Mouse (Mus musculus): Measurements from ENCODE around the gene Cand1.

The Cand1 gene

DNA sequence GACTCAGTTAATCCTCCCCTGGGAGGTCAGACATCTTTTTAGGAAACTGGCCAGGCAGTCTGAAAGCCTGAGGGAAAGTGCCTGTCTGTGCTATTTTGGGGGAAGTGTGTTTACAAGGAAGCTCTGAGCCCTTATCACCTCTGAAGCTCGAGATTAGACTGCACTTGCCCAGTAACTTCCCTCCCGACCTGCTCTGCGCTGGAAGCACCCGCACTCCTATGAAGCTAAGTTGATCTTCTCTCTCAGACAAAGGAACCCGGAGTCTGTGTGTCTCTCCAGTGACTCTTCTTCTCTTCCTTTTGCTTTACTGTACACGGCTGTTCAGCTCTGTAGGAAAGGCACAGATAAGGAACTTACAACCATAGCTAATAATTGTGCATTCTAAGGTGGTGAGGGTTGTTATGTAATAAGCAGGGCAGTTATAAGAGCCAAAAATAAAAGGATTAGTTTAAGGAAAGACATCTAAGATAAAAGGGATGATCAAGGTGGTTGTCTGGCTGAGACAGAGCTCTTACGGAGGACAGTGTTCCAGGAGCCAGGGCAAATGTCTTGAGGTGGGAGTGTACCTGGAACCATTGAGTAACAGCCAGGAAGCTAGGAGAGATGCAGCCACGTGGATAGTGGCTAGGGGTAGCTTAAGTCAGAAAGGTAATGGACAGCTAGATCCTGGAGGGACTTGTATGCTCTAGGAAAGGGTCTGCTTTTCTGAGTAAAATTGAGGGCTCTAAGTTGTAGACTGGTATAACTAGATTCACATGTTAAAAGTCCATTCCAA, 47.1 kb downstream of the Cand1 start:
- no peaks in the 10 kb centered on the region for H3K36me3 ChIP-seq (ENCODE audit: control insufficient read depth, insufficient read depth, low read length, poor library complexity, severe bottlenecking)
- no peaks in the 10 kb centered on the region; the same call in 1 of the 2 replicates for H3K27me3 ChIP-seq (ENCODE audit: control insufficient read depth, insufficient read depth, low read length, poor library complexity, severe bottlenecking)
- DNase-seq (ENCODE audit: low read depth, low spot score), result no peak

GRCm38 (mm10) chr10:119187720-119188119, 52.1 kb downstream of the Cand1 start:
- H3K27me3 ChIP-seq (ENCODE audit: control insufficient read depth, insufficient read depth, low read length, poor library complexity, severe bottlenecking), result no peaks in the 10 kb centered on the region
- DNase-seq (ENCODE audit: low read depth, low spot score), result no peak
- H3K36me3 ChIP-seq (ENCODE audit: control insufficient read depth, insufficient read depth, low read length, poor library complexity, severe bottlenecking), result no peaks in the 10 kb centered on the region

- no peak for DNase-seq (ENCODE audit: low read depth, low spot score)
- no peaks in the 10 kb centered on the region for H3K27me3 ChIP-seq (ENCODE audit: control insufficient read depth, insufficient read depth, low read length, poor library complexity, severe bottlenecking)
- H3K36me3 ChIP-seq (ENCODE audit: control insufficient read depth, insufficient read depth, low read length, poor library complexity, severe bottlenecking), result no peaks in the 10 kb centered on the region
Observed at GRCm38 (mm10) chr10:119169656-119170055, 70.2 kb downstream of the Cand1 start.

GRCm38 (mm10) chr10:119169237-119169636, 70.6 kb downstream of the Cand1 start:
- DNase-seq (ENCODE audit: low read depth, low spot score), result no peak
- Histone ChIP-seq H3K36me3 (ENCODE audit: control insufficient read depth, insufficient read depth, low read length, poor library complexity, severe bottlenecking) (no peaks in the 10 kb centered on the region), H3K27me3 (ENCODE audit: control insufficient read depth, insufficient read depth, low read length, poor library complexity, severe bottlenecking) (no peaks in the 10 kb centered on the region)

DNA sequence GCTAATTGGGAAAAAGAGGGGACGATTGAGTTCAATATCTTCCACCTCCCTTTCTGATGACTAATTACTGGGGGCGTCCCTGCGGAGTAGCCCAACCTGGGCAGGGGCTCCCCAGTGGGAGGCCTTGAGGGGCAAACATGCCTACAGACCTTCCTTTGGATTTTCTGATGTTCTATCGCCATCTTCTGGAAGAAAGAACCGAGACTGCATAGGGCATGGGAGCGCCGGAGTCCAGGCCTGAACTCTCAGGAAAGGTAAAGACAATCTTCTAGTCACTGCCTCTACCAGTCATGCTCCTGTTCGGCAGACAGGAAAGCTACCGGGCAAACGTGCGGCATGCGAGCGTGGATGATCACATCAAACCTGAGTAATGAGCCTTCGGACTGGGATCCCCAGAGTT, 71.1 kb downstream of the Cand1 start:
- DNase-seq (ENCODE audit: low read depth, low spot score), result no peak
- H3K36me3 ChIP-seq (ENCODE audit: control insufficient read depth, insufficient read depth, low read length, poor library complexity, severe bottlenecking), result no peaks in the 10 kb centered on the region
- no peaks in the 10 kb centered on the region for H3K27me3 ChIP-seq (ENCODE audit: control insufficient read depth, insufficient read depth, low read length, poor library complexity, severe bottlenecking)

GRCm38 (mm10) chr10:119167858-119168257, 72.0 kb downstream of the Cand1 start:
- Histone ChIP-seq H3K36me3 (ENCODE audit: control insufficient read depth, insufficient read depth, low read length, poor library complexity, severe bottlenecking) (no peaks in the 10 kb centered on the region), H3K27me3 (ENCODE audit: control insufficient read depth, insufficient read depth, low read length, poor library complexity, severe bottlenecking) (no peaks in the 10 kb centered on the region)
- DNase-seq (ENCODE audit: low read depth, low spot score), result no peak

DNA sequence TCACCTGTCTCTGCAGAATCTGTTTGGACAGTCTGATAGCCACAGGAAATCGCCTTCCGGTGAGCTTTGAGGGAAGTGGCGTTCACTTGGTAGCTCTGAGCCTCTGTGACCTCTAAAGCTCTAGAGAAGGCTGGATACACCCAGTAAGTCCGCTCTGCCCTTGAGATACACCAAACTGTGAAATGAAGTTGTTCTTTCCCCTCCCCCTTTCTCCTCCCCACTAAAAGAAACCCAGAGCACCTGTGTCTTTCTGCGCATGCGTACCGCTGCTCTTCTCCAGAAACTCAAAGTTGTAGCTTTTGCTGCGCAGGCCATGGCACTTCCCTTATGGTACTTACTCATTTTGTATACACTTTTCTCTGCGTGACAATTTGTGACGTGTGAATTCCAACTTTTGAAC, 74.8 kb downstream of the Cand1 start:
- no peak for DNase-seq (ENCODE audit: low read depth, low spot score)
- no peaks in the 10 kb centered on the region for H3K36me3 ChIP-seq (ENCODE audit: control insufficient read depth, insufficient read depth, low read length, poor library complexity, severe bottlenecking)
- no peaks in the 10 kb centered on the region for H3K27me3 ChIP-seq (ENCODE audit: control insufficient read depth, insufficient read depth, low read length, poor library complexity, severe bottlenecking)

DNA sequence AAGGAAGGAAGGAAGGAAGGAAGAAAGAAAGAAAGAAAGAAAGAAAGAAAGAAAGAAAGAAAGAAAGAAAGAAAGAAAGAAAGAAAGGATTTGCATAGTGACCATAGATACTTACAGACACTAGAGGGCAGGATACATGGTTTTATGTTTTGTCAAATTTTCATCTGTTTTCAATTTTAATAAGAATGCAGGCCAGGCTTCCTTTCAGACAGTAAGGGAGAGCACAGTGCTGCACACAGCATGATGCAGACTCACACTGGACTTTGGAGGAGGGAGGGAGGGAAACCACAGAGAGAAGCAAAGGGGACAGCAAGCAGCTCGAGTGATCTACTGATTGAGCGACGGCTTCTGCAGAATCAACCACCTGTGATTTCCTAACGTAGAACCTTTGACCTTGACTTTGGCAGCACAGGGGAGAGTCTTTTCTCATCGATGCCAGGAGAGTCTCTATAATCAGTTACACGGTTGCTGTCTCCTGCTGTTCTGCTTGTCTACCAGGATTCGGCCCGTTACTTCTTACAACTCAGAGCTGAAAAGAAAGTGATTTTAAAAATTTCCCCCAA, 78.0 kb downstream of the Cand1 start:
- no peaks in the 10 kb centered on the region for H3K27me3 ChIP-seq (ENCODE audit: control insufficient read depth, insufficient read depth, low read length, poor library complexity, severe bottlenecking)
- no peak for DNase-seq (ENCODE audit: low read depth, low spot score)
- H3K36me3 ChIP-seq (ENCODE audit: control insufficient read depth, insufficient read depth, low read length, poor library complexity, severe bottlenecking), result no peaks in the 10 kb centered on the region

DNA sequence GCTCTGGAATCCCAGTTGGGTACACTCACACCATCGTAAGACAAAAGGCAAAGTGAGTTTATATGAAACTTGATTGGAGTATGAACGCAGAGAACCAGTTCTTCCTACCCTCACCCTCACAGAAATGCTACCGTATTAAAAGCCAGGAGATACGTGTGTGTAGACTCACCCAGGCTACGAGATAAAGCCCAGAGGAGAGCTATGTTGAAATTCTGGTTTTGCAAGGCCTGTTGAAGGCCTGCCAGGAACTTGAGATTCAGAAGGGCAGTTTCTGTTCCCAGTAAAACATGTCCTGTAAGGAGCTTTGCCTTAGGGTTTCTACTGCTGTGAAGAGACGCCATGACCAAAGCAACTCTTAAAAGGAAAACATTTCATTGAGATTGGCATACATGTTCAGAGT, 79.7 kb downstream of the Cand1 start:
- DNase-seq (ENCODE audit: low read depth, low spot score), result no peak
- Histone ChIP-seq H3K36me3 (ENCODE audit: control insufficient read depth, insufficient read depth, low read length, poor library complexity, severe bottlenecking) (no peaks in the 10 kb centered on the region), H3K27me3 (ENCODE audit: control insufficient read depth, insufficient read depth, low read length, poor library complexity, severe bottlenecking) (no peaks in the 10 kb centered on the region)

DNA sequence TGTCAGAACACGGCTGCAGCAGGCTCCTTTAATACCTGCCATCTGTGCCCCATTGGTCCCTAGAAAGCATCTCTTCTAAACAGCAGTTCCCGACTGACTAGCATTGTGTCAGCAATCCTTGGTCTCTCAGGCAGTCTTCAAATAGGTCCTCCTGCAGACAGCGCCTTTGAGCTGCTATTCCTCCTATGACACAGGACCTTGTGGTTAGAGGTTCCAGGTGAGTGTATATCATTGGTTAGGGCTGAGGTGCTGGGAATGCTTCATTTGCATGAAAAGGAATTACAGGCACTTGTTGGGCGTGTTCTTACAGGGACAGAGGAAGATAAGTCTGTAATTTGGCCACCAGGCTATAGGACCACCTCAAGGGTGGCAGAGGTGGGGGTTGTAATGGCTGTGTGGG, 90.6 kb downstream of the Cand1 start:
- DNase-seq (ENCODE audit: low read depth, low spot score), result no peak

More for the DNA sequence above, 90.6 kb downstream of the Cand1 start:
- Histone ChIP-seq H3K27me3 (ENCODE audit: control insufficient read depth, insufficient read depth, low read length, poor library complexity, severe bottlenecking) (no peaks in the 10 kb centered on the region), H3K36me3 (ENCODE audit: control insufficient read depth, insufficient read depth, low read length, poor library complexity, severe bottlenecking) (no peaks in the 10 kb centered on the region)
